Mouse (Mus musculus): ENCODE results near the gene Cep97.

Cep97 gene

DNA sequence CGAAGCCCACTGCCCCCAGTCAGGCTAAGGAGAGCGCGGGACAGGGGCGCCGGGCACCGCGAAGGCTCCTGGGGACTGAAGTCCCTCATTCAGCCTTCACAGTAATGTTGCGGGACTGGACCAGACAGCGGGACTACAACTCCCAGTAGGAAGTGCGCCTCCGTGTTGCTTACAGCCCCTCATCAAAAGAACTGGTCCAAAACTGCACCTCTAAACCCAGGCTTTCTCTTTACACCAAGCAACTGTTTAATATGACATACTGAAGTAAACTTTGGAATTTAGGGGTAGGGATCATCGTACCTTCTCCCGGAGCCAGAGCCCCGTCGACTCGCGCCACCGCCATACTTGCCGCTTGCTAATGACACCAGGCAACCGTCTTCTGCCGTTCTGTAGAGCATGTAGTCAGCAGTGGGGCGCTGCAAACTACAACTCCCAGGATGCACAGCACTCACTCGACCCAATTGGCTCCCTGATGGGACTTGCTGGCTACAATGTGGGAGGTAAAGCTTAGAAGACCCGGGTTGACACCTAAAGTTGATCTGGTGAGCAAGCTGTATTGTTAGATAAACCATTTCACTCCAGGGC lies at the start of gene Cep97:
Gene Cep97, minus strand, starts transcription at position 403 of the 585 bp plus-strand sequence.
- in situ Hi-C loops (cut with MboI; ENCODE audit: unreplicated experiment in 2 of 2): loop anchor here in 1 of 2 experiments (5.0 to 25.0 kb wide), 2 partner anchors 37 to 778 kb away; partner anchors contain the start of genes Nxpe3 and Tfg

DNA sequence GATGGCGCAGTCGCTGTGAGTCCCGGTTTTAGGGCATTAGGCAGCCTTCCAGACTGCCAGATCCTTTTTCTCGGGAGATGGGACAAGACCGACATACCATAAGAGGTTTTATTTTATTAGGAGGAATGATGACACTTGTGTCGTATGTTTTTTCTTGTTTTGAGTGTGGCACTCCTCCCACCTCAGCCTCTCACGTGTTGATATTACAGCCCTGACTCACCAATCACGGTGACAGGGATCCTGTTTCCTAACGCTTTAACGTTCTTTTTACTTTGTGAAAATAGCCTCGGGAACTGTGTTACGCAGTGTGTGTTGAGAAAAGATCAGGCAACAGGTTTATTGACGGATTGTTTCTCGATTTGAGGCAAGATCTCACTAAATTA lies 40.2 kb upstream of the Cep97 start:
- in situ Hi-C loops (cut with MboI; ENCODE audit: unreplicated experiment in 2 of 2): loop anchor here (5.0 to 25.0 kb wide), 5 partner anchors 52 to 1112 kb away; partner anchors contain the start of gene Pcnp (in 1 of the 2)

DNA sequence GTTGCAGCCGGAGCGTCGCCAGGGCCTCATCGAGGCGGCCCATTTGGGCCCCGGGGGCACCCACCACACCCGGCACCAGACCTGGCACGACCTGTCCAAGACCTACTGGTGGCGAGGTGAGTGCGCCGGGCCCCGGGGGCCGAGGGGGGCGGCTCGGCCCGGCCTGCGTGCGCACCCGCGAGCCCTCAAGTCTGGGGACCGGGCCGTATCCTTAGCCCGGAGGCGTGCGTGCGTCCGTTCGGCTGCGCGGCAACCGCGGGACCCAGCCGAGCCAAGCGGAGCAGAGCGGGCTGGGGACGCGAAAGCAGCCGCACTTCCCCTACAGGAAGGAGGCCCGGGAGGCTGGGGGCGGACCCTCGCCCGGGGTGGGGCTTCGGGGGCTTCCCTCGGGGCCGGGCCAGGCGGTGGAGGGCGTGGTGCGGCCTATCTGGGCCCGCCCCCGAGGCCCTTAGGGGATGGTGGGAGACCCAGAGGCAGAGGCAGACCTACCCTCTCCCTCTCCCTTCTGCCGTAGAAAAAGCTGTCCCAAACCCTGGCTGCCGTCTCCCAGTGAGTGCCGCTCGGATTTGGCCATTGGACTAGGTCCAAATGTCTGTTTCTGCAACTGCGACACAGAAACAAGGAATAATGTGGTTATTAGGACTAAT lies 39.7 kb upstream of the Cep97 start:
- in situ Hi-C loops (cut with MboI; ENCODE audit: unreplicated experiment in 2 of 2): loop anchor here (5.0 to 25.0 kb wide), 5 partner anchors 53 to 1113 kb away; partner anchors contain the start of gene Pcnp (in 1 of the 2)

- in situ Hi-C loops (cut with MboI; ENCODE audit: unreplicated experiment in 2 of 2): loop anchor here (5.0 to 25.0 kb wide), 5 partner anchors 54 to 1114 kb away; partner anchors contain the start of gene Pcnp (in 1 of the 2)
Measured at GRCm38 (mm10) chr16:55973431-55974255, 39.0 kb upstream of the Cep97 start, which contains the start of gene Zbtb11. Gene Zbtb11, plus strand, starts transcription at chr16:55973883.

GRCm38 (mm10) chr16:55972626-55973201 lies 38.1 kb upstream of the Cep97 start:
- in situ Hi-C loops (cut with MboI; ENCODE audit: unreplicated experiment in 2 of 2): loop anchor here (5.0 to 25.0 kb wide), 5 partner anchors 55 to 1115 kb away; partner anchors contain the start of gene Pcnp (in 1 of the 2)

GRCm38 (mm10) chr16:55971735-55972615 lies 37.3 kb upstream of the Cep97 start:
- in situ Hi-C loops (cut with MboI; ENCODE audit: unreplicated experiment in 2 of 2): loop anchor here (5.0 to 25.0 kb wide), 5 partner anchors 55 to 1115 kb away; partner anchors contain the start of gene Pcnp (in 1 of the 2)

DNA sequence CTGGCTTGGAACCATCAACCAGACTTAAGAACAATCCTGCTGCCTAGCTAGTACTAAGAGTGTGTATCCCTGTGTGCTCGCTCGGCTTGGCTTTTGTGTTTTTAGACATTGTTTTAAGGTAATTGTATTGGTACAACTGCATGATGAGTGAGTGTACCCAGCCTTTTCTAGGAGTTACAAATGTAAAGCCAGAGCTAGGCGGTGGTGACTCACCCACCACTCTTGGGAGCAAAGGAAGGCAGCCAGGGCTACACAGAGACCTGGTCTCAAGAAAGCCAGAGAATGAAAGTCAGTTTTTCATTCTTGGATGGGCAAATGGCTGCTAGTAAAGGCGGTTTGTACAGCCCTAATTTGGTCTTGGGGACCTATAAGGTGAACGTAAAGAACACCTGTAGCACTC lies 35.8 kb upstream of the Cep97 start:
- in situ Hi-C loops (cut with MboI; ENCODE audit: unreplicated experiment in 2 of 2): loop anchor here (5.0 to 25.0 kb wide), 5 partner anchors 57 to 1117 kb away; partner anchors contain the start of gene Pcnp (in 1 of the 2)

DNA sequence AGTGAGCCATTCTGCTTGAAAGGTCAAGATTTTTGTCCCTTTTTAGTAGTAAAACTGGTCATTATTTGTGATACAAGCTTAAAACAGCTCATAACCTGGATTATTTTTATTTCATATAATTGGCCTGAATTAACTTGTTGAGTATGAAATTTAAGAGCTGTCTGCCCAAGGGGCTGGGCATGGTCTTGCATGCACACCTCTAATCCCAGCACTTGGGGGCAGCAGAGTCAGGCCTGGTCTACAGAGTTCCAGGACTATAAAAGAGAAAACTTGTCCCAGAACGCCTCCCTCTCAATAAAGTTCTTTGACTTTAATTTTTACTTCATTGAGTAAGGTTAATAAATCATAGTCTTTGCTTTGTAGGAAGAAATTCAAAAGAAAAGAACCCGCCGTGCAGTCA lies 34.5 kb upstream of the Cep97 start:
- in situ Hi-C loops (cut with MboI; ENCODE audit: unreplicated experiment in 2 of 2): loop anchor here in 1 of 2 experiments (5.0 to 25.0 kb wide), 2 partner anchors 163 to 1118 kb away; no protein-coding TSS in a partner anchor

GRCm38 (mm10) chr16:55967221-55967620 lies 32.6 kb upstream of the Cep97 start:
- in situ Hi-C loops (cut with MboI; ENCODE audit: unreplicated experiment in 2 of 2): loop anchor here in 1 of 2 experiments (5.0 to 25.0 kb wide), 2 partner anchors 165 to 1120 kb away; no protein-coding TSS in a partner anchor

- in situ Hi-C loops (cut with MboI; ENCODE audit: unreplicated experiment in 2 of 2): loop anchor here in 1 of 2 experiments (5.0 to 25.0 kb wide), 2 partner anchors 166 to 1121 kb away; no protein-coding TSS in a partner anchor
Measured at GRCm38 (mm10) chr16:55966212-55966871, 31.7 kb upstream of the Cep97 start, which contains the start of gene Rpl24. Gene Rpl24, plus strand, starts transcription at chr16:55966275.

GRCm38 (mm10) chr16:55964126-55964949 lies 29.7 kb upstream of the Cep97 start:
- in situ Hi-C loops (cut with MboI; ENCODE audit: unreplicated experiment in 2 of 2): loop anchor here in 1 of 2 experiments (25.0 kb wide), 1 partner anchor 1123 kb away; no protein-coding TSS in a partner anchor

- in situ Hi-C loops (cut with MboI; ENCODE audit: unreplicated experiment in 2 of 2): loop anchor here in 1 of 2 experiments (25.0 kb wide), 1 partner anchor 1124 kb away; no protein-coding TSS in a partner anchor
Measured at GRCm38 (mm10) chr16:55963068-55963467, 28.4 kb upstream of the Cep97 start.

DNA sequence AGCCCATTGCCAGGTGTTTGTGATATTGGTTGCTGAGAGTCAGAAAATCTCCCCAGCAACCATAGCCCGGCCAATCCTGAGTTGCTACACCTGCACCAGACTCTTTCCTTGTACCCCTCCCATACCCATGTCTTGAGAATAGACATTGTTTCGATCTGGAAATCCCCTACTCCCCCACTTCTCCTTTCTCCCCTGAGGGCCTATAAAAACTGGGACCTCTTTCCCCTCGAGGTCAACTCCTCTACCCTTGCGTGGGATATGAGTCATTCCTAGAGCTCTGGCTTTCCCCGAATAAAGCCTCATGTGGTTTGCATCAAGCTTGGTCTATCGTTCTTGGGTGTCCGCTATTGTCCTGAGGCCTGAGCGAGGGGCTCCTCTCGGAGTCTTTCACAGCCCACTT lies 19.5 kb upstream of the Cep97 start:
- in situ Hi-C loops (cut with MboI; ENCODE audit: unreplicated experiment in 2 of 2): loop anchor here (5.0 to 25.0 kb wide), 3 partner anchors 961 to 1138 kb away; no protein-coding TSS in a partner anchor

DNA sequence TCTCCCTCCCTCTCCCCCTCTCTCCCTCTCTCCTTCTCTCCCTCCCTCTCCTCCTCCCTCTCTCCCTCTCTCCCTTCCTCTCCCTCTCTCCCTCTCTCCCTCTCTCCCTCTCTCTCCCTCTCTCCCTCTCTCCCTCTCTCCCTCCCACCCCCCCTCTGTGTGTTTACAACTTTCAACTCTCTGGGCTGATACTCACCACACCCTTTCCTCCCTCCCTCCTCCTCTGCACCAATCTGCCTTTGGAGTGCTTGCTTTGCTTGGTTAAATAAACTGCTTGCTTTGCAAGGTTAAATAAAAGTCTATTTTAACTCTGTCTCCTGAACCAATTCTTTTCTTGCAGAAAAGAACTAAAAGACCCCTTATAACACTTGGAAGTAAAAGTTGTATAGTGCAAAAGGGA lies 18.1 kb upstream of the Cep97 start:
- in situ Hi-C loops (cut with MboI; ENCODE audit: unreplicated experiment in 2 of 2): loop anchor here (5.0 to 25.0 kb wide), 3 partner anchors 962 to 1140 kb away; no protein-coding TSS in a partner anchor

DNA sequence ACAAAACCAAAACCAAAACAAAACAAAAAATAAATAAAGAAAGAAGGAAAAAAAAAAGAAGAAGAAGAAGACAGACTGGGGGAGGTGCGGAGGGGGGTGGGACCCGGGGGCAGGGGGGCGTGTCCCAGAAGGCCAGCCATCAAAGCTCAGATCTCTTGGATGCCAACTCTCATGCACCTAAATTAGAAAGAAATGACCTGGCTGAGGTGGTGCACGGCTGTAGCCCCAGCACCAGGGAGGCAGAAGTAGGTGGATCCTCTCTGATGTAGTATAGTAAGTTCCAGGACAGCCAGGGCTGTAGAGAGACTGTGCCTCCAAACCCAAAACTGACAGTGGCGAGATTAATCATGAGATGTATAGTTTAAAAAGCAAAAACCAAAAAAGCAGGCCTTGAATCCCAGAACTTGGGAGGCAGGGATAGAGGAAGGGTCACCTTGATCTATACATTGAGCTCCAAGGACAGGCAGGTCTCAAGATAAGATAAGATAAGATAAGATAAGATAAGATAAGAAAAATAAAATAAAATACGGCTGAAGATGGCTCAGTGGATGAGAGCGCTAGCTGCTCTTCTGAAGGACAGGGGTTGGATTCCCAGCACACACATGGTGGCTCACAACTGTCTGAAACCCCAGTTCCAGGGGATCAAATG lies 17.1 kb upstream of the Cep97 start:
- in situ Hi-C loops (cut with MboI; ENCODE audit: unreplicated experiment in 2 of 2): loop anchor here (5.0 to 25.0 kb wide), 3 partner anchors 963 to 1140 kb away; no protein-coding TSS in a partner anchor

GRCm38 (mm10) chr16:55950946-55951678 lies 16.5 kb upstream of the Cep97 start:
- in situ Hi-C loops (cut with MboI; ENCODE audit: unreplicated experiment in 2 of 2): loop anchor here (5.0 to 25.0 kb wide), 3 partner anchors 964 to 1141 kb away; no protein-coding TSS in a partner anchor
